Mouse (Mus musculus) bone marrow, adult 2 months (tissue): Measurements from ENCODE around the gene Rgs3.

ENCODE experiments used
- CTCF ChIP-seq: fragments of 200-500 bp; IDR thresholded peaks from 2 replicates; pipeline ENCODE4 v1.5.1; 2011; ENCODE audit warnings: low read length, control low read depth; ENCODE audit not compliant: control insufficient read depth, insufficient read depth
- POLR2A ChIP-seq: fragments of 200-500 bp; IDR thresholded peaks from 2 replicates; pipeline ENCODE4 v1.6.1; 2011; ENCODE audit warnings: low read depth, mild to moderate bottlenecking, control low read depth, low read length, borderline replicate concordance; ENCODE audit not compliant: control insufficient read depth

- TF ChIP-seq CTCF (no peak), POLR2A (no peak)
Measured at GRCm38 (mm10) chr4:62691625-62692024, 132.0 kb downstream of the Rgs3 start.
